Mouse (Mus musculus) CD8-positive naive resting alpha-beta T cell, adult 2 months (primary cell): ENCODE measurements around the gene Gm379.

ENCODE experiments used
- DNase-seq, 2 experiments: peaks; one replicate each; pipeline ENCODE4 v3.0.0; 2022; ENCODE audit warnings: low read depth in 2 of 2, low spot score in 2 of 2

Gene Gm379

DNA sequence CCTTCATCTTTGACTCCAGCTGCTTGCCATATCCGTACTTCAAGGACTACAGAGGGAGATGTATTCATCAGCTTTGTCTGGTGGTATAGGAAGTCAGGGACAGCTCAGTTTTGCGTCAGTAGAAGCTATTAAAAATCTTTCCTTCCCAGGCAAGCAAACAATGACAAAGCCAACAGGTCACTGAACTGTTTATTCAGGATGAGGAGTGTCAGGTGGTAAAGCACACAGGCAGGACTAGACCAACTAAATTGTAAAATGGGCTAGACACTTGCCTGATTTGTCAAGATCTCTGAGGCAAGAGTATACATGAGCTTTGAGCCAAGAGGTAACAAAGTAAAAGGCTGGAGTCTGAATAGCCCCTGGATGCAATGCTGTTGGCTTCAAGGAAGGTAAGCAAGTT is at the start of gene Gm379:
Gene Gm379, minus strand, starts transcription at position 7 of the 400 bp plus-strand sequence.
- no peak for DNase-seq

DNA sequence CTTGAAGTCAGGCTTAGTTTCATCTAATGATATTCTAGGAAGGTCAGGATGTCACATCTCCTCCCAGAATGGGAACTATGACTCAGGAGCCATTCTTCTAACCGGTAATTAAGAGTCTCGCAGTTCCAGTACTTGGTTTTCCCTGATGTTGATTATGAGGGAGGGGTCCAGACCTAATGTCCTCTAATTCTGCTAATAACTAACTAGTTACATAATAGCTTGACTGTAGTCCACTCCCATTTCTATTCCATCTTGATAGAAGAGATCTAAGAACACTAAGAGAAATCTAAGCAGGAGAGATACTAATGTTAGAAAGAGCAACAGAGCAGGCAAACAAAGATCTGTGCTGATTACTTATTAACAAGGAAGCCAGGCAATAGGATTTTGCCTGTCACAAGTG is 39.6 kb upstream of the Gm379 start:
- DNase-seq, result no peak

DNA sequence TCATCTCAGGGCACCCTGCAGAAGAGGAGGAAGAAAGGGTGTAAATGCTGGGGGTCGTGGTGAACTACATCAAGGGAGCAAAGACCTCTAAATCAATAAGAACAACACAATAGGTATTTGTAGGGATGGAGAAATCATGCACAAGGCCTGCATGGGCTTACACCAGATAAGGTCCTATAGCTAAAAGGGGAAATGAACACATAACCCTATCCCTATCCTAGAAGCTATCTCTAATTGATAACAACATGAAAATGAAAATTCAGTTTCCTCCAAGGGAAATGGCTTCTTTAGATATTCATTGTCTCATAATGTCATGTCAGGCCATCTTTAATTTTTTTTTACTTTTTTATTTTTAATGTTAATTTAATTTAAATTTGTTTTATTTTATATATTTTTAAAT is 4.2 kb upstream of the Gm379 start:
- DNase-seq, result no peak

DNA sequence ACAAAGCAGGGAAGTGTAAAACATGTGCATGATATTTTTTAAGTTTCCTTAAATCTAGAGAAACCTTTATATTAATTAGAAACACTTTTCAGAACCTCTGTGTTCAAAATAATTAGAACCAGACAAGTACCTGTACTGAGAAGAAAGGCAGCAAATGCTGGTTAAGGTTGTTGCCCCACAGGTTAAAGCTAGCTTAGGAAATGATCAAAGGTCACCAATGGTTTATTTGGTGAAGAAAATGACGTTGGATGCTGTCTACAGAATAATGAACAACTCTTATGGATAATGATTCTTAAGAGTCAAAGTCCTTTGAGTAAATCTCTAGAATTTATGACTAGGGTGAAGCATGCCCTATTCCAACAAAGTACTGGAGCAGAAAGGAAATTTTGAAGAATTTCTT is 42.7 kb downstream of the Gm379 start:
- no peak for DNase-seq

DNA sequence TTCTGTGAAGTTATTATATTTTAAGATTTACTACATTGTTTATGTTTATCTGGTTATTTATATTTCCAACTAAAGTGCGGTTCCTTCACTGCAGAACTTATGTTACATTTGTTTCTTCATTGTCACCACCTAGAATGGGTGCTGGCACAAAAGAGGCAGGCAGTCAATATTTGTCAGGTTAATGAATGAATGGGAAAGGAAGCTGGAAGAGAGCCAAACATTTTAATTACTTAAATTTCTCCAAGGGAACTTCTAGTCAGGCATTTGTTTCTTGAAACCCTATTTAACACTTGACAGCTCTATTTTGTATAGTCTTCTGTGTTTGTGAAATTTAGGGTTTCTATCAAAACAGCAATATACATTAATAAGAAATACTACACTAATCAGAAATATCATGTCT is 43.8 kb downstream of the Gm379 start:
- DNase-seq, result no peak
